Mouse (Mus musculus): ENCODE data around the gene Phf20.

- TF ChIP-seq CTCF (IDR thresholded peaks at IDR 0.05) (no peak), EP300 (IDR thresholded peaks at IDR 0.05) (no peak)
Observed at GRCm38 (mm10) chr2:156257051-156257450, 60.8 kb downstream of the Phf20 start.

Data from lung, postnatal 0 days (tissue).